In the genomic region with DNA sequence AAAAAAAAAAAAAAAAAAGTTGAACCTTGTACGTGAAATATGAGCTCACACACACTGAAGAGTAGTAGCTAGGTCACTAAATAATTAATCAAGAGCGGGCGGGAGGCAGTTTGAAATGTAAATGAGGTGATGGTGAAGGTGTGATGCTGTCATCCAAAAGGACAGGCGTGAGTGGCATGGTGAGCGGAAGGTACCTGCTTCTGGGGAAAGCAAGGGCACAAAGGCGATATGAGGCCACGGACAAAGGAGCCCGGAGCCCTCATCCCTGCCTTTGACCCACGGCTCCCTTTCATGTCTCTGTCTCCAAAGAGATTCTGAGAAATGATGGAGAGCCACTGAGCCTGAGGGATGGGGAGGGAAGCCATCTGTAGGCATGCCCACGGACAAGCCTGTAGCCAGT, we compare ENCODE assay signal across 30 mouse cellular contexts.
DNase-seq lines count a peak whose midpoint lies in the region; ATAC-seq lines count a peak whose summit lies in the region.
"Had no signal": no experiment of that assay in that cellular context is flagged by ENCODE, and none has a peak within 500 bp of the region (broad histone marks: within the 10 kb centered on the region; RNA-seq: fewer than 3 reads in every experiment).

No protein-coding gene starts in this region.

- no peak overlapping the region for H3K4me3 ChIP-seq in neural tube, embryonic 15.5 days (replicated peaks)
- no peak overlapping the region for H3K4me3 ChIP-seq in midbrain, embryonic 15.5 days
- H3K4me3 ChIP-seq: embryonic facial prominence, embryonic 13.5 days; hindbrain, embryonic 10.5 days; hindbrain, embryonic 15.5 days; left cerebral cortex, adult 2 months; limb, embryonic 15.5 days; liver, embryonic 13.5 days; megakaryocyte, embryonic 14.5 days had no signal

- H3K27me3 ChIP-seq in neural tube, embryonic 15.5 days (replicated peaks): no peaks in the 10 kb centered on the region
- H3K27me3 ChIP-seq in midbrain, embryonic 15.5 days (replicated peaks): no peaks in the 10 kb centered on the region
- H3K27me3 ChIP-seq: embryonic facial prominence, embryonic 13.5 days; hindbrain, embryonic 15.5 days; limb, embryonic 15.5 days; liver, embryonic 13.5 days; megakaryocyte, embryonic 14.5 days; Patski had no signal

- no peaks in the 10 kb centered on the region for H3K9me3 ChIP-seq in neural tube, embryonic 15.5 days (replicated peaks)
- no peaks in the 10 kb centered on the region for H3K9me3 ChIP-seq in midbrain, embryonic 15.5 days
- H3K9me3 ChIP-seq: embryonic facial prominence, embryonic 13.5 days; hindbrain, embryonic 10.5 days; hindbrain, embryonic 15.5 days; limb, embryonic 15.5 days; liver, embryonic 13.5 days had no signal

- no peak overlapping the region for H3K9ac ChIP-seq in neural tube, embryonic 15.5 days (replicated peaks)
- H3K9ac ChIP-seq in midbrain, embryonic 15.5 days: no peak overlapping the region
- H3K9ac ChIP-seq: embryonic facial prominence, embryonic 13.5 days; hindbrain, embryonic 15.5 days; limb, embryonic 15.5 days; liver, embryonic 13.5 days had no signal

- no peaks in the 10 kb centered on the region for H3K4me1 ChIP-seq in neural tube, embryonic 15.5 days
- H3K4me1 ChIP-seq in midbrain, embryonic 15.5 days: no peaks in the 10 kb centered on the region; the same call in 1 of the 2 replicates
- H3K4me1 ChIP-seq: embryonic facial prominence, embryonic 13.5 days; hindbrain, embryonic 15.5 days; liver, embryonic 13.5 days; megakaryocyte, embryonic 14.5 days had no signal

- no peak for ATAC-seq in neural tube, embryonic 15.5 days (ENCODE audit: low FRiP score)
- ATAC-seq in midbrain, embryonic 15.5 days (replicated peaks): 0 out of 2 replicates have a peak, but pooled peaks have one; percentile 62
- no peak for ATAC-seq in erythroid progenitor cell, adult 5-6 weeks (replicated peaks; ENCODE audit: low FRiP score, poor library complexity, severe bottlenecking)
- ATAC-seq: forebrain, embryonic 16.5 days; inflammation-experienced regulatory T-cells, adult 6 months; lung, postnatal 0 days; Patski had no signal

- no peak overlapping the region for H3K27ac ChIP-seq in neural tube, embryonic 15.5 days (replicated peaks)
- 0 out of 2 replicates have a peak overlapping the region, but pooled peaks have one; percentile 50 for H3K27ac ChIP-seq in midbrain, embryonic 15.5 days
- H3K27ac ChIP-seq: embryonic facial prominence, embryonic 13.5 days; hindbrain, embryonic 10.5 days; hindbrain, embryonic 15.5 days; kidney, postnatal 0 days; left cerebral cortex, adult 2 months; limb, embryonic 15.5 days; liver, embryonic 13.5 days; stomach, postnatal 0 days had no signal

- DNase-seq in heart, adult 11 months: peak; percentile 68
- no peak for DNase-seq in heart, adult 18-20 months
- peak; percentile 13 for DNase-seq in neural tube, embryonic 10.5 days (ENCODE audit: extremely low spot score, low spot score)
- no peak for DNase-seq in cerebellum, adult 11 months
- DNase-seq: adrenal gland, postnatal 14 days; cerebellum, adult 8-10 months; cerebellum, postnatal 36 days; heart, postnatal 14 days; kidney, adult 18-20 months; liver, embryonic 13.5 days; lung, adult 18-20 months; lung, postnatal 4 days; right cerebral cortex, adult 18-20 months; thymus, adult 18-20 months; thymus, postnatal 25 days had no signal

- 48% methylated on average over 10 of the region's 10 CpGs for WGBS in neural tube, embryonic 15.5 days
- WGBS in midbrain, embryonic 15.5 days: 45% methylated on average over 10 of the region's 10 CpGs

- no peak overlapping the region for H3K4me2 ChIP-seq in neural tube, embryonic 15.5 days
- H3K4me2 ChIP-seq in midbrain, embryonic 15.5 days: peak overlapping the region; percentile 21; the same call in 1 of the 2 replicates
- H3K4me2 ChIP-seq: embryonic facial prominence, embryonic 13.5 days; hindbrain, embryonic 15.5 days; limb, embryonic 15.5 days; liver, embryonic 13.5 days had no signal

- H3K36me3 ChIP-seq in neural tube, embryonic 15.5 days: no peaks in the 10 kb centered on the region
- H3K36me3 ChIP-seq in midbrain, embryonic 15.5 days (replicated peaks): no peaks in the 10 kb centered on the region
- H3K36me3 ChIP-seq: embryonic facial prominence, embryonic 13.5 days; hindbrain, embryonic 10.5 days; hindbrain, embryonic 15.5 days; limb, embryonic 15.5 days; liver, embryonic 13.5 days had no signal

Comparison
In these comparisons a context has a peak if more than half of its experiments do, and no peak if none do; other contexts are left out.
1. DNase-seq: peak in heart, adult 11 months (single experiment) and neural tube, embryonic 10.5 days (single experiment); none in heart, adult 18-20 months (0 of 2) and cerebellum, adult 11 months (single experiment).